Mouse (Mus musculus): ENCODE measurements around the gene Aip.
"Not testable (repeated sequence)": the region's sequence is repeated elsewhere in the genome, so short reads cannot be mapped to it uniquely, and the experiment has no call there.

Aip gene

GRCm38 (mm10) chr19:4151898-4152297 is 26.2 kb upstream of the Aip start:
- DNase-seq = no peak

DNA sequence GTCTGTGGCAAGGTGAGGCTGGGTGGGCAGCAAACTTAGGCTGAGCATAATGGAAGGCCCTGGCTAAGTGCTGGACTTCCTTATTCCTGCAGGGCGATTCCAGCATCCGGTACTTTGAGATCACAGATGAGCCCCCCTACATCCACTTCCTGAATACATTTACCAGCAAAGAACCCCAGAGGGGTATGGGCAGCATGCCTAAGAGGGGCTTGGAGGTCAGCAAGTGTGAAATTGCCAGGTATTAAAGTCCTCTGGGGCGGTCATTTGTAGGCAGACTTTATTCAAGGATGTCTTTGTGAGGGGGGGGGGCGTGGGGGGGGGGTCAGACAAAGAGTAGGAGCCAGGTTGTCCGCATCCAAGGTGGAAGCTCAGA is 25.8 kb upstream of the Aip start:
- DNase-seq = no peak

- no peak for DNase-seq
These were observed 25.2 kb upstream of the Aip start for GRCm38 (mm10) chr19:4150567-4151487.

GRCm38 (mm10) chr19:4149764-4150461 is 24.3 kb upstream of the Aip start:
- no peak for DNase-seq

DNA sequence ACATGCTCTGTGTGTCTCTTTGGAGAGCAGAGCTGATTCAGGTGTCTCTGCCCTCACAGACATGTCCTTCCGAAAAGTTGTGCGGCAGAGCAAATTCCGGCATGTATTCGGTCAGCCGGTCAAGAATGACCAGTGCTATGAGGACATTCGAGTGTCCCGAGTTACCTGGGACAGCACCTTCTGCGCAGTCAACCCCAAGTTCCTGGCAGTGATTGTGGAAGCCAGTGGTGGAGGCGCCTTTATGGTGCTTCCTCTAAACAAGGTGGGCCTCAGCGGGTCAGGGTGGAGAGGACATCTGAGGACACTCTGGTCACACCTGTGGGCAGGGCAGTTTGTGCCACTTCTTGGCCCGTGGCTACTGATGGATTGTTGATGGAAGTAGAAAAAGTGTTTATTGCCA is 23.6 kb upstream of the Aip start:
- no peak for DNase-seq

DNA sequence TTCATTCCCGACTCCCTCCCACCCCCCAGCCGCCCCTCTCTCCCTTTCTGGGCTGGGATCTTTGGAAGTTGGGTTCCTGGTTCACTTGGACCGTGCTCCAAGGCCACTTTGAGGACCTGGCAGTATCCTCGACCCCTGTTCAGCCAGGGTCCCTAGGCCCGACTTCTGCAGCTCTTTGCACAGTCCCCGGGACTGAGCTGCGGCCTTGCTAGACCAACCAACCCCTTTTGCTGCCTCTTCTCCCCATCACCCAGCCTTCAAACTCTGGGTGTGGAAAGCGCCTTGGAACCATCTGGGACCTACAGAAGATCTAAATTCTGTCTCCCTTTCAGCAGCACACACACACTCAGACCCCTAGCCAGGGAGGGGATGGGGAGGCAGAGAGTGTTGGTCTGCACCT is 23.2 kb upstream of the Aip start:
- DNase-seq = no peak

DNA sequence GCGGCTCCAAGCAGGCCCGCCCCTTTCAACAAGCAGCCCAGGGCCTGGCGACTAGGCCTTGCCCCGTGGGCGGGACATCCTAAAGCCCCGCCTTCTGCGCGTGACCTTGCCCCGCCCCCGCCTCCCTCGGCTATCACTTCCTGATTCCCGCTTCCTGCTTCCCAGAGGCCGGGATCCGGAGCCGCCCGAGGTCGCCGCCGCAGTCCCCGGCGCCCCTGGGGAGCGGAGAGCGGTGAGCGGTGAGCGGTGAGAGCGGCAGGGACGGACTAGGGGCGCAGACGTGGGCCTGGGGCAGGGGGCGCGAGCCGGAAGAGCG is 22.8 kb upstream of the Aip start, which contains the start of gene Coro1b:
Coro1b (plus strand) TSS at position 129 of the 316 bp plus-strand sequence.
- DNase-seq = peak; percentile 98 to 99

DNA sequence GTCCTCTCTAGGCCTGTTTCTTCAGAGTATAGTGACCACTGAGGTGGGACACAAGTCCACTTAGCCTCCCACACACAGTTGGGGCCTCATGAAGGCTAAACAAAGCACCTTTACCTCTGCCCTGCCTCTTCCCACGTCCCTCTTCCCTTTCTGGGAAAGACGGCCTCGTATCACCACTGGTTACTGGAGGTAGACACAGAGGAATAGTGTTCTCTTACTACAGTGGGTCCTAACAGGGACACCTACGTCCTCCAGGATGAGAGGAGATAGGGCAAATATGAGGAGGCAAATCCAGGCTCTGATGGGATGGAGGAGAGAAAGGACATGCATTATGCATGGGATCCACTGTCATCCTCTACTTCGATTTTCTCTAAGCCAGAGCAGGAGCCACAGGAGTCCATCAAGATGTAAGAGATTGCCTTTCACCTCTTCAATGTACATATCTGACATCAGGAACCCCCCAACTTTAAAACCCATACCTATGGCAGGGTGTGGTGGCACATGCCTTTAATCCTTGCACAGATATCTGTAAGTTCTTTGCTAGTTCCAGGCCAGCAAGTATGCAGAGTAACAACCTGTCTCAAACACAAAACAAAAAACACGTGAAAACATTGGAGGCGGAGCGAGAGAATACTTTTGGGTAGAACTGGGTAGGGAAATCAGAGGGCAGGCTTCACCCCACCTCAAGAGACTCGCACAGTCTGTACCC is 22.3 kb upstream of the Aip start:
- DNase-seq = no peak

DNA sequence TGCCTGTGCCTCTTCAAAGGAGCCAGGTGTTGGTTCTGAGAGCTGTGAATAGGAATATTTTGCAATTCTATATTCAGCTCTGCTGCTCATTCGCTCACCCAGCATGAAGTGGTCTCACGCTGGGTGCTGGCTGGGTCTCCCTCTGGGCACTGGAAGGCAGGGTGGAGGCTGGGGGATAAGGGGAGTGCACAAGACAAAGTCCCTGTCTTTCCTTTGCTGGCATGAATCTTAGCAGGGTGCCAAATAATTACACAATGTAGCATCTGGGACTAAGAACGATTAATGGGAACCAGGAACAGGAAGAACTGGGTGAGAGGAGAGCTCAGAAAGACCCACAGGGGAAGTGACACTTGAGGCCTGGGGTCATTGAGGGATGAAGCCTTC is 21.4 kb upstream of the Aip start:
- DNase-seq = peak in 1 of 2 experiments; percentile 51

- DNase-seq = no peak
These were observed 20.8 kb upstream of the Aip start for GRCm38 (mm10) chr19:4146366-4147021.

- no peak for DNase-seq
These were observed 20.3 kb upstream of the Aip start for GRCm38 (mm10) chr19:4145936-4146335.

- DNase-seq = peak in 1 of 2 experiments; percentile 60
These were observed 19.2 kb upstream of the Aip start for GRCm38 (mm10) chr19:4144550-4145498.

DNA sequence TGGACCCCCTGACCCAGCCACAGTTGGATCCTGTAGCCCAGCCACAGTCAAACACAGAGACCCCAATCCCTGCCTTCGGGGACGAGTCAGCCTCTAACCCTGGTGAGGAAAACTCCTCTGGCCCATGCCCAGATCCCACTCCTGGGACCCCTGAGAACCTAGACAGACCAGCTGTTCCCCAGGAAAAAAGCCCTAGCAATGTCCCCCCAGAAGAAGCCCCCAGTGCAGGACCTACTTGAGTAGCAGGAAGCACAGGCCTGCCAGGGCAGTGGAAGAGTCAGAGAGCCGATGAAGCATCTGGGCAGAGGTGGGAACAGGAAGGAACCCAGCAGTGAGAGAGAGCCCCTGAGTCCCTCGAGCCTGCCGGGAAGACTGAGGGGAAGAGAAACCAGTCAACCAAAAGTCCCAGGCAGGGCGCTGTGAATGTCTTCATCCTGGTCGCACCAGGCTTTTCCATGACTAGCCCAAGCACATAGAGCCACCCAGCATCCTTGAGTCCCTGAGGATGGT is 18.2 kb upstream of the Aip start, which contains the start of gene Cabp4:
Cabp4 (minus strand) TSS at position 275 of the 510 bp plus-strand sequence.
- no peak for DNase-seq

GRCm38 (mm10) chr19:4142416-4143173 is 16.9 kb upstream of the Aip start:
- DNase-seq = peak in 1 of 2 experiments; percentile 44

DNA sequence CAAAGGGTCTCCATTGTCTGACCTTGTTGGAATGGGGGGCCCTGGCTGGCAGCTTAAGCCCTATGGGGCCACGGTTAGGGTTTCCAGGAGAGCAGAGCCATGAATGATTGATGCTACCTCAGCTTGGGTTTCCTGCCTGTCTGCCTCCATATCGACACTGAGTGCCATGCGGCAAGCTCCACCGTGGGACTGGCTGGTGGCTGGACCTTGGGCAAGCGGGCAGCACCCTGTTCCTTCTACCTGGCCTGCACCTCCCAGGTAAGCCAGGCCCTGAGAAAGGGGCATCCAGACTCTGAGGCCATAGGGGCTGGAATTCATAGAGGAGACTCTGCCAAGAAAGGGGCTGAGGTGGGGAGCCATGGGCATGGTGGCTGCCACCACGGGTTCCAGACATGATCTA is 14.5 kb upstream of the Aip start:
- DNase-seq = no peak

DNA sequence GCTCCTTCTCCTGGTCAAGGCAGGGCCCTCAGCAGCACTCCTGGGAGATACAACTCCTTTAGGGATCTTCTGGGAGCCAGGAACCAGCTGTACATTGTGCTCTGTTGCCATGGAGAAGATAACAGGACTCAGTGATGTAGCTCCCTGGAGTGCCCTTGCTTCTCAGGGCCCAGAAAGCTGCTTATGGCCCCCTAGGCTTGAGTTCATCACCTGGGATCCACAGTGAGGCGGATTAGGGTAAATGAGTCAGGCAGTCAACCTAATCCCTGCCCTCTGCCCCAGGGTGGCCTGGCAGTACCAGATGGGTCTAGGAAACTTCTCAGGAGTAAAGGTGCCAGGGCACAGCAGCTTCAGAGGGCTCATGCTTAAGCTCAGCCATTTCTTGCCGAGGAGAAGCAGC is 13.8 kb upstream of the Aip start, which contains the start of gene Gpr152:
Gpr152 (plus strand) TSS at position 342 of the 400 bp plus-strand sequence.
- no peak for DNase-seq

GRCm38 (mm10) chr19:4137913-4138312 is 12.3 kb upstream of the Aip start:
- no peak for DNase-seq

DNA sequence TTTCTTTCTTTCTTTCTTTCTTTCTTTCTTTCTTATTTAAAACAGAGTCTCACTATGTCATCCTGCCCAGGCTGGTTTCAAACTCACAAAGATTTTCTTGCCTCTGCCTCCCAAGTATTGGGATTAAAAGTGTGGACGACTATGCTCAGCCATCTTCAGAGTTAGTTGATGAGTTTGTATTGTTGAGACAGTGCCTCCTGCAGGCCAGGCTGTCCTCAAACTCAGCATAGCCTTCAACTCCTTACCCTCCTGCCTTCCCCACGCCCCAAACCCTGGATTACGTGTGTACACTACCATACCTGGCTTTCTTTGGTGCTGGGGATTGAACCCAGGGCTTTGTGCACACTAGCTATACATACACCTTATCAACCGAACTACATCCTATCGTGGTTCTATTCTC is 10.8 kb upstream of the Aip start:
- no peak for DNase-seq

GRCm38 (mm10) chr19:4135963-4136345 is 10.3 kb upstream of the Aip start:
- DNase-seq = not testable (repeated sequence)

DNA sequence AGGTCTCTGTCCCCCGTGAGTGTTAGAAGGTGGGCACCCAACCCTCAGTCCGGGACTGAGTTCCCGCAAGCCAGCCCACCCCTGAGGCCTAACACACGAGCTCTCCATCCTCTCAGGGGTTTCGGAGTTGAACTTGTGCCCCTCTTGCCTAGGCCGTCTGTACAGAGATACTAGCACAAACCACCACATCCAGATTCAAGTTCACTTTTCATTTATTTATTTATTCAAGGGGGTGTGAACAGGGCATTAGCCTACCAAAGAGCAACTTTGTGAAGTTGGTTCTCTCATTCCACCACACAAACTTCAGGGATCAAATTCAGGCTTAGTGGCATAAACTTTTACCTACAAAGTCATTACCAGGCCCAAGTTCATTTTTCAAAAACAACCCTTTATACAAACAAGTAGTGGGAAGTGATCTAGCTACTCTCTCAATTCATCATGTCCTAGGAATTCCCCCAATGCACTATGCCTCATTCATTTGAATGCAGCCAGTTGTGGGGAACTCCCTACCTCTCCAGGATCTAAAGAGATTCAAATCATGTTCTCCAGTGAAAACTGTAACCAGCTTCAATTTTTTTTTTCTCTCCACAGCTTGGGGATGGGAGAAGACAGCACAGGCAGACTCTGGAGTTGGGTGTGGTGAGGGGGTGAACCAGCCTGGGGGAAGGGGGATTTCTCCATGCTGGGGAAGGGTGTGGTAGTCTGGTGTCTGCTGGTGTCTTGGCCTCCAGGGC is 9.7 kb upstream of the Aip start:
- not testable (repeated sequence) for DNase-seq
